Mouse (Mus musculus) intestine, embryonic 16.5 days (tissue): ENCODE measurements at regions not wholly inside any gene's neighbourhood (a gene's known extent, or its start where the extent isn't known, plus 50 kb on each side); places are given as distances from the start of the nearest gene placed in this dataset.

Experiments
- ATAC-seq: fragments of 200-750 bp; cut with Nextera tagmentation; 2 replicates; pipeline ENCODE4 v1.8.0; 2017; ENCODE audit warnings: moderate TSS enrichment, moderate library complexity
- H3K27ac ChIP-seq: fragments of 300-500 bp; sonication (generic); 2 replicates; pipeline ENCODE4 v1.5.1; 2014; ENCODE audit warnings: mild to moderate bottlenecking, low read length
- H3K27me3 ChIP-seq: fragments of 300-500 bp; sonication (generic); replicated peaks from 2 replicates; pipeline ENCODE4 v1.6.1; 2014; ENCODE audit warnings: low read length, control low read depth, mixed read lengths; ENCODE audit not compliant: control insufficient read depth, insufficient read depth
- H3K36me3 ChIP-seq: fragments of 300-500 bp; sonication (generic); 2 replicates; pipeline ENCODE4 v1.6.1; 2014; ENCODE audit warnings: low read length, control low read depth; ENCODE audit not compliant: control insufficient read depth, insufficient read depth
- H3K4me1 ChIP-seq: fragments of 300-500 bp; sonication (generic); 2 replicates; pipeline ENCODE4 v1.6.1; 2014; ENCODE audit warnings: low read length, control low read depth, mixed read lengths; ENCODE audit not compliant: control insufficient read depth, insufficient read depth
- H3K4me2 ChIP-seq: fragments of 300-500 bp; sonication (generic); 2 replicates; pipeline ENCODE4 v1.6.1; 2014; ENCODE audit warnings: low read depth, low read length, control low read depth
- H3K4me3 ChIP-seq: fragments of 300-500 bp; sonication (generic); 2 replicates; pipeline ENCODE4 v1.5.1; 2014; ENCODE audit warnings: mild to moderate bottlenecking, low read length
- H3K9ac ChIP-seq: fragments of 300-500 bp; sonication (generic); 2 replicates; pipeline ENCODE4 v1.6.1; 2014; ENCODE audit warnings: low read depth, low read length
- H3K9me3 ChIP-seq: fragments of 300-500 bp; sonication (generic); 2 replicates; pipeline ENCODE4 v1.6.1; 2016; ENCODE audit warnings: low read length, control low read depth; ENCODE audit not compliant: control insufficient read depth
- WGBS: fragments of 180-500 bp; shearing (Covaris S2); extraction: QIAGEN DNeasy Blood & Tissue Kit; methylation state at CpG from one replicate; pipeline ENCODE4 v1.1.7; 2014; 5-methylcytosine and 5-hydroxymethylcytosine counted together

DNA sequence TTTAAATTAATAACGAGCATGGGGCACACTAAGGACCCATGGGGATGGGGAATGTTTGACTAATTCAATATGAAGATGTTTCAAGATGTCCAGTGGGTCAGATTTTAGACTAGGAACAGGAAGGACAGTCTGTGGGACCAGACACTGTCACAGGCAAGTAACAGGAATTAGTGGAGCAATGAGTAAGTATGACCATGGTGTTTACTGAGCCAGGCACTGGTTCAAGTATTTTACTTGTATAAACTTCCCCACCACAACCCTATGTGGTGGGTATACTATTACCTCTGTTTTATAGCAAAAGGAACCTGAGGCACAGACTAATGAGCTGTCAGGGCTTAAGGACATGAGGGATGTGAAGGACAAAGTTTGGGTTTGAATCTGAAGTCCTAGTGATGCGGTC, 125.4 kb upstream of the Adra1d start:
- Histone ChIP-seq H3K9ac (no peak overlapping the region), H3K4me1 (no peaks in the 10 kb centered on the region), H3K36me3 (no peaks in the 10 kb centered on the region), H3K9me3 (no peaks in the 10 kb centered on the region), H3K27me3 (no peaks in the 10 kb centered on the region), H3K27ac (no peak overlapping the region), H3K4me2 (no peak overlapping the region), H3K4me3 (no peak overlapping the region)
- no peak for ATAC-seq
- WGBS, result 82% methylated on average over 2 of the region's 2 CpGs

DNA sequence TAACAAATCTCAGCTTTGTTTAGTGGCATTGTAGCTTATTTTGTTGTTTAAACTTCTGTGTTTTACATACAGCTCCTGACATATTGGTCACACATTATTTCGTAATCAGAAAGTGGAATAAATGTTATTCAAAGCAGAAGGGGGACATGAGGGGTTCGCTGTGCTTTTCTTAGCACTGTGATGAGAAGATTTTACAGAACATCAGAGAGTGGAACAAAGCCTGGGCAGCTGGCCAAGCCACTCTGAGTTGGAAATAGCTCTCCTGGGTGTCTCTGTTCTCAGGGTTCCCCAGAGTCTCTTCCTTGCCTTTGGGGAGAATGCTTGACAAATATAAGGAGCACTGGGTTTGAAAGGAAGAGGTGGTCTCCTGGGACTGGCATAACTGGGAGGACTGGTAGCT, 124.7 kb upstream of the Adra1d start:
- Histone ChIP-seq H3K4me2 (no peak overlapping the region), H3K9ac (no peak overlapping the region), H3K36me3 (no peaks in the 10 kb centered on the region), H3K27ac (no peak overlapping the region), H3K27me3 (no peaks in the 10 kb centered on the region), H3K4me3 (no peak overlapping the region), H3K4me1 (no peaks in the 10 kb centered on the region), H3K9me3 (no peaks in the 10 kb centered on the region)
- ATAC-seq, result no peak
- 64% methylated on average over 2 of the region's 2 CpGs for WGBS

DNA sequence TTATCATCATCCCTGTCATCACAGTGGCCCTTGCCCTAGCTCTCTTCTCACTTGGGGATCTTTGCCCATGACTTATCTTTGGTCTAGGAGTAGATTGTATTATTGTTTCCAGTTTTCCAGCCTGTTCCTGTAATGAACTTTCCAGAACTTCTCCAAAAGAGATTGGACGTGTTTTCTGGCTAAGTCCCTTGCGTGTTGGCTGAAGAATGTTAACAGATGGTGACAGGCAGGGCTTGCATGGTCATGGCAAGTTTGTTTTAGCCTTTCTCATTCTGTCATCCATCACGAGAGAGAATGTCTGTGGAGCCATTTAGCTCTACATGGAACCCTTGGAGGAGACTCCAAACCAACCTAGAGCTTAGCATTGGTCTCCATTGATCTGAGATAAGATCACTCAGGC, 123.2 kb upstream of the Adra1d start:
- no peak for ATAC-seq
- 82% methylated on average over 3 of the region's 3 CpGs for WGBS
- Histone ChIP-seq H3K9me3 (no peaks in the 10 kb centered on the region), H3K4me3 (no peak overlapping the region), H3K36me3 (no peaks in the 10 kb centered on the region), H3K27ac (no peak overlapping the region), H3K4me1 (no peaks in the 10 kb centered on the region), H3K27me3 (no peaks in the 10 kb centered on the region), H3K4me2 (no peak overlapping the region), H3K9ac (no peak overlapping the region)

DNA sequence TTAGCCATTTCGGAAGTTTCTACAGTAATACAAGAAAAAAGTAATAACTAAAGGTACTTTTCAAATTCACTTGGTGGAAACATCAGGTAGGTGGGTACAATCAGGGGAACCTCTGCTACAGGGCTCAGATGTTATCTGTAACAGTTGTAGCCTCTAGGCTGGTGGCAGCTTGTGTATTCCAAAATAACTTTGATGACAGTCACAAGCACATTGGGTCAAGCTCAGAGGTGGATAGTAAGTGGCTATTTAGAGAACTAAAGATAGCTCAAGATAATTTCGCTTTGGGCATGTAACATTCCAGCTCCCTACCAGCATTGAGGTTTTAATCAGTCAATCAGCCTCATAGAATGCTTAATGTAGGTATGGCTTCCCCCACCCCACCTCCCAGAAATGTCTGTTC, 121.7 kb upstream of the Adra1d start:
- H3K27ac ChIP-seq, result no peak overlapping the region
- no peak for ATAC-seq
- no peak overlapping the region for H3K4me3 ChIP-seq
- H3K9ac ChIP-seq, result no peak overlapping the region
- no peaks in the 10 kb centered on the region for H3K36me3 ChIP-seq
- WGBS, result 78% methylated on average over 2 of the region's 2 CpGs
- H3K4me1 ChIP-seq, result no peaks in the 10 kb centered on the region
- H3K4me2 ChIP-seq, result no peak overlapping the region
- H3K9me3 ChIP-seq, result no peaks in the 10 kb centered on the region
- no peaks in the 10 kb centered on the region for H3K27me3 ChIP-seq

DNA sequence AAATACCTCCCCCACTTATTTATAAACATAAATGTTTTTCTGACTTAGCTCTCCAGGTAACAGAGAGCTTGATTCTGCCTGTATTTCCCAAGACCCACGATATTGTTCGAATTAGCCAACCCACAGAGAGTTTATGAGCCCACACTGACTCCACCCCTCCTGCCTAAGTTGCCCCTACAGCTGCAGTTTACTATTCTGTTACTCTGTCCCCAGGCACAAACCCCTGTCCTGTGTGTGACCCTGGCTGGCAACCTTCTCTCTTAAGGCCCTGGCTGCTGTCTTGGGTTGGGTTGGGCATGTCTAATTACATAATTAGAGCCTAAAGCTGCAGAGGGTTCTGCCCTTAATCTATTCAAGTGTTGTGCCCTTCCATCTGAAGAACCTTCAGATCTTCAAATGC, 116.4 kb upstream of the Adra1d start:
- Histone ChIP-seq H3K4me2 (no peak overlapping the region), H3K9ac (no peak overlapping the region), H3K27ac (no peak overlapping the region), H3K9me3 (no peaks in the 10 kb centered on the region), H3K4me1 (no peaks in the 10 kb centered on the region), H3K36me3 (no peaks in the 10 kb centered on the region), H3K4me3 (no peak overlapping the region), H3K27me3 (no peaks in the 10 kb centered on the region)
- ATAC-seq, result no peak
- 90% methylated on average over 2 of the region's 2 CpGs for WGBS

DNA sequence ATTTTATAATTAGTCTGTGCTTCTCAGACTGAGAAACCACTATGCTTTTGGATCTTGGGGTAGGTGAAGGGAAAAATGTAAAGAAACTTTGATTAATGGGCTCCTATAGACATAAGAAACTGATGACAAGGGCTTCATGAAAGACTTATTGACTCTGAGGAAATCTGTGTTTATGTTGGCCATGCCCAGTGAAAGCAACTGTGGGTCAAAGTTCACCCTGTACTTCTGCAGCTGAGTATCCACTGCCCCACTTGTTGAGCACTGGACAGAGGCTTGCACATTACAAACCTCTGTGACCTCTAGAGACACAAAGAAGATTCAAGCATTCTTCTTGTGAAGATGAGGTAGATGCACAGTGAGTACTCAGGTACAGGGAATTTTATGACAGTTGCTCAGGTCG, 114.7 kb upstream of the Adra1d start:
- Histone ChIP-seq H3K9ac (no peak overlapping the region), H3K4me2 (no peak overlapping the region), H3K9me3 (no peaks in the 10 kb centered on the region), H3K4me3 (no peak overlapping the region), H3K36me3 (no peaks in the 10 kb centered on the region), H3K27ac (no peak overlapping the region), H3K27me3 (no peaks in the 10 kb centered on the region), H3K4me1 (no peaks in the 10 kb centered on the region)
- WGBS, result 90% methylated on average over 1 of the region's 1 CpGs
- no peak for ATAC-seq

DNA sequence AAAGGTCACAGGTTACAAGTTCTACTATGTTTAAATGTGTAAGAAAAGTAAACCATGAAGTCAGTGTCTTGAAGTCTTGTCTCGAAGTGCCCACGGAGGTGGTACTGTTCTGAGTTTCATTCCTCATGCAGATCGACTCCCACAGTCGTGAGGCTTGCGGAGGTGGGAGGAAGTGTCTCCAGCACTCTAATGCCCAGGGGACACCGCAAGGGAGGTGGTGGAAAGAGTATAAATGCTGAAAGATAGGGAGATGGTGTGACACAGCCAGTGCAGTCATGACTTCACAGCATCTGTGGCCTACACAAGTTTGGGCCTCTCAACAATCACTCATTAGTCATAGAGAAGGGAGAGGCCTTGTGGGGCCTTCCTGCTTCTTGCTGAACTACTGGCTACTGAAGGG, 112.8 kb upstream of the Adra1d start:
- WGBS, result 83% methylated on average over 6 of the region's 6 CpGs
- Histone ChIP-seq H3K4me1 (no peaks in the 10 kb centered on the region), H3K4me3 (no peak overlapping the region), H3K36me3 (no peaks in the 10 kb centered on the region), H3K9me3 (no peaks in the 10 kb centered on the region), H3K9ac (no peak overlapping the region), H3K27me3 (no peaks in the 10 kb centered on the region), H3K27ac (no peak overlapping the region), H3K4me2 (no peak overlapping the region)
- ATAC-seq, result no peak

DNA sequence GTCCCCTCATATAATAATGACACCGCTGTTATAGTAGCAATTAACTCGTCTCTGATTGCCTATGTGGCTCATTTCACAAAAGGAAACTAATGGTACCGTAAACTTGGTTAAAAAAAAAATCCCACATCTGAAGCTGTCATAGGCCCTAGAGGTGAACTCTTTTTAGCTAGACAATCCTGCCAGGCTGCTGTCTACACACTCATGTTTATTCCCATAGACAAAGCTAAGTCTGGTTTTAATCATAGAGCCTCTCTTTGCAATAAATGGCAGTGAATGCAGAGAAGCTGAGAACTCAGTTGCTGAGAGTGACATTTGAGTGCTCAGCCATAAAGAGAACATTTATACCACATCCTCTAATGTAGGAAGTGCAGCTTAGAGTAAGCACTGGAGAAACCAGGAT, 111.3 kb upstream of the Adra1d start:
- Histone ChIP-seq H3K4me1 (no peaks in the 10 kb centered on the region), H3K9ac (no peak overlapping the region), H3K9me3 (no peaks in the 10 kb centered on the region), H3K36me3 (no peaks in the 10 kb centered on the region), H3K4me2 (no peak overlapping the region), H3K4me3 (no peak overlapping the region), H3K27me3 (no peaks in the 10 kb centered on the region), H3K27ac (no peak overlapping the region)
- WGBS, result 68% methylated on average over 3 of the region's 3 CpGs
- ATAC-seq, result no peak

DNA sequence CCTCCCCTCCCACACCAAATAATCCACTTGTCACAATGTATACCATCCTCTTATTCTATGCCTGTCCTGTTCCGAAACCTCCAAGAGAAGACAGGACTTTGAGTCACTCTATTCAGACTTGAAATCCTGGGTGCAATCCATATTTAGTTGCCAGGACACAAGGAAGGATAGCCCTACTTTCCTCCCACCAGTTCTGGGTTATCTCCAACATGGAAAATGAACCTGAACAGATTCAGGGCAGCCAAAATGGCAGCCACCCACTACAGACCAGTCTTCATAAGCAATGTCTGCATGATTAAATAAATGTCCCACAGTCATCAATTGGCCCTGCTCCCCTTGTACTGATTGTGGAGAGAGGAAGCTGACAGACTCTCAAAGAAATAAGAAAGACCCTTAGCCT, 110.6 kb upstream of the Adra1d start:
- Histone ChIP-seq H3K4me3 (no peak overlapping the region), H3K4me1 (no peaks in the 10 kb centered on the region), H3K9ac (no peak overlapping the region), H3K4me2 (no peak overlapping the region), H3K27me3 (no peaks in the 10 kb centered on the region), H3K27ac (no peak overlapping the region), H3K9me3 (no peaks in the 10 kb centered on the region), H3K36me3 (no peaks in the 10 kb centered on the region)
- no peak for ATAC-seq
- 91% methylated on average over 1 of the region's 1 CpGs for WGBS

DNA sequence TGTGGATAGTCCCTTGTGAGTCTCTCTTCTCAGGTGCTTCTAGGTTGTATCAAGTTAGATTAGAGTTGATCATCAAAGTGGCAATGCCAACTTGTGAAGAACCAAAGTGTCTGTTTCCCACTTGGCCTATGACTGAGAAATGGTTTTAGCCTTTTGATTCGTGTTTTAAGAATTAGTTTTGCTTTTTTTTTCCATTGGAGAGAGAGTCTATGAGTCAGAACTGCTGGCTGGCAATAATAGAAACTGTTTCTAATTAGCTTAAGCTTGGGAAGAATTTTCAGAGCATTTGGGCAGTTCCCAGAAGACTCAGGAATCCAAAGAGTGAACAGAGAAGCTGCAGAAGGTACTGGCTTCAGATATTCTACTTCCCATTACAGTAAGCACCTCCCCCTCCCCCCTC, 110.1 kb upstream of the Adra1d start:
- H3K4me1 ChIP-seq, result no peaks in the 10 kb centered on the region
- ATAC-seq, result no peak
- H3K4me2 ChIP-seq, result no peak overlapping the region
- H3K27ac ChIP-seq, result no peak overlapping the region
- H3K9ac ChIP-seq, result no peak overlapping the region
- H3K9me3 ChIP-seq, result no peaks in the 10 kb centered on the region
- 49% methylated on average over 1 of the region's 1 CpGs for WGBS
- no peak overlapping the region for H3K4me3 ChIP-seq
- no peaks in the 10 kb centered on the region for H3K36me3 ChIP-seq
- no peaks in the 10 kb centered on the region for H3K27me3 ChIP-seq
